Mouse (Mus musculus) neural tube, embryonic 12.5 days (tissue): Measurements from ENCODE around the gene Skor1. TPM values are rescaled to one million over a fixed set of nuclear protein-coding genes. Genes with fewer than 3 reads are reported as not detected.

Experiments
- ATAC-seq: fragments of 200-750 bp; cut with Nextera tagmentation; 2 replicates; pipeline ENCODE4 v1.8.0; 2017; ENCODE audit warnings: low read depth, mild to moderate bottlenecking, moderate TSS enrichment, moderate library complexity; ENCODE audit not compliant: low FRiP score
- H3K27ac ChIP-seq: fragments of 300-500 bp; sonication (generic); 2 replicates; pipeline ENCODE4 v1.5.1; 2016
- H3K27me3 ChIP-seq: fragments of 300-500 bp; sonication (generic); replicated peaks from 2 replicates; pipeline ENCODE4 v1.6.1; 2016; ENCODE audit warnings: mild to moderate bottlenecking
- H3K36me3 ChIP-seq: fragments of 300-500 bp; sonication (generic); 2 replicates; pipeline ENCODE4 v1.6.1; 2016; ENCODE audit warnings: mild to moderate bottlenecking
- H3K4me1 ChIP-seq: fragments of 300-500 bp; sonication (generic); 2 replicates; pipeline ENCODE4 v1.6.1; 2016
- H3K4me2 ChIP-seq: fragments of 300-500 bp; sonication (generic); replicated peaks from 2 replicates; pipeline ENCODE4 v1.6.1; 2016; ENCODE audit warnings: mild to moderate bottlenecking
- H3K4me3 ChIP-seq: fragments of 300-500 bp; sonication (generic); 2 replicates; pipeline ENCODE4 v1.5.1; 2016
- H3K9ac ChIP-seq: fragments of 300-500 bp; sonication (generic); 2 replicates; pipeline ENCODE4 v1.6.1; 2016; ENCODE audit warnings: mild to moderate bottlenecking
- H3K9me3 ChIP-seq: fragments of 300-500 bp; sonication (generic); 2 replicates; pipeline ENCODE4 v1.6.1; 2016; ENCODE audit warnings: mild to moderate bottlenecking
- WGBS: fragments of 180-500 bp; shearing (Covaris S2); methylation state at CpG from one replicate; pipeline ENCODE4 v1.1.7; 2016; 5-methylcytosine and 5-hydroxymethylcytosine counted together
- polyA plus RNA-seq: library from polyadenylated mRNA; unstranded; fragments of >200 nt; fragmentation: Nextera tagmentation; extraction: Ambion mirVana; gene quantifications from 2 replicates; pipeline ENCODE4 v1.2.1, GENCODE M21; 2016

Skor1 gene
- polyA plus RNA-seq, 1 experiment from 2014 or later = 39.1 TPM

- no peak overlapping the region for H3K4me2 ChIP-seq
- H3K36me3 ChIP-seq = no peaks in the 10 kb centered on the region
- 49% methylated on average over 9 of the region's 9 CpGs for WGBS
- H3K4me1 ChIP-seq = 0 out of 2 replicates have a peak, but pooled peaks cover 5% of the 10 kb centered on the region
- no peaks in the 10 kb centered on the region for H3K27me3 ChIP-seq
- H3K9me3 ChIP-seq = no peaks in the 10 kb centered on the region
- no peak overlapping the region for H3K9ac ChIP-seq
- no peak overlapping the region for H3K4me3 ChIP-seq
- H3K27ac ChIP-seq = no peak overlapping the region
- ATAC-seq = no peak
Observed at GRCm38 (mm10) chr9:63124512-63124911, 24.2 kb downstream of the Skor1 start.

GRCm38 (mm10) chr9:63123451-63124438, 25.0 kb downstream of the Skor1 start:
- ATAC-seq = peak; percentile 90

GRCm38 (mm10) chr9:63122161-63122833, 26.5 kb downstream of the Skor1 start:
- 62% methylated on average over 8 of the region's 8 CpGs for WGBS
- ATAC-seq = no peak
- H3K27ac ChIP-seq = no peak overlapping the region
- no peaks in the 10 kb centered on the region for H3K36me3 ChIP-seq
- no peak overlapping the region for H3K9ac ChIP-seq
- 0 out of 2 replicates have a peak, but pooled peaks cover 5% of the 10 kb centered on the region for H3K4me1 ChIP-seq
- H3K4me3 ChIP-seq = no peak overlapping the region
- no peaks in the 10 kb centered on the region for H3K9me3 ChIP-seq
- H3K4me2 ChIP-seq = no peak overlapping the region
- H3K27me3 ChIP-seq = no peaks in the 10 kb centered on the region

More at GRCm38 (mm10) chr9:63123451-63124438, 25.0 kb downstream of the Skor1 start:
- no peak overlapping the region for H3K27ac ChIP-seq
- peak overlapping the region; percentile 53 for H3K9ac ChIP-seq
- peak overlapping the region; percentile 34 for H3K4me3 ChIP-seq
- 7% methylated on average over 30 of the region's 30 CpGs for WGBS
- peak overlapping the region; percentile 65 for H3K4me2 ChIP-seq
- no peaks in the 10 kb centered on the region for H3K27me3 ChIP-seq
- no peaks in the 10 kb centered on the region for H3K9me3 ChIP-seq
- no peaks in the 10 kb centered on the region for H3K36me3 ChIP-seq
- H3K4me1 ChIP-seq = 0 out of 2 replicates have a peak, but pooled peaks cover 5% of the 10 kb centered on the region

- Histone ChIP-seq H3K4me3 (no peak overlapping the region), H3K4me2 (no peak overlapping the region), H3K36me3 (no peaks in the 10 kb centered on the region), H3K27me3 (no peaks in the 10 kb centered on the region), H3K27ac (no peak overlapping the region), H3K9ac (no peak overlapping the region), H3K4me1 (0 out of 2 replicates have a peak, but pooled peaks cover 2% of the 10 kb centered on the region), H3K9me3 (no peaks in the 10 kb centered on the region)
- no peak for ATAC-seq
- WGBS = 52% methylated on average over 5 of the region's 5 CpGs
Observed at GRCm38 (mm10) chr9:63118385-63118784, 30.4 kb downstream of the Skor1 start.

GRCm38 (mm10) chr9:63112514-63112913, 36.2 kb downstream of the Skor1 start:
- H3K27ac ChIP-seq = no peak overlapping the region
- no peaks in the 10 kb centered on the region for H3K27me3 ChIP-seq
- no peaks in the 10 kb centered on the region for H3K36me3 ChIP-seq
- H3K4me3 ChIP-seq = no peak overlapping the region
- 65% methylated on average over 3 of the region's 3 CpGs for WGBS
- no peak overlapping the region for H3K9ac ChIP-seq
- no peak for ATAC-seq
- no peak overlapping the region for H3K4me2 ChIP-seq
- H3K9me3 ChIP-seq = no peaks in the 10 kb centered on the region
- H3K4me1 ChIP-seq = peaks cover 17% of the 10 kb centered on the region

GRCm38 (mm10) chr9:63109782-63110087, 39.0 kb downstream of the Skor1 start:
- H3K4me3 ChIP-seq = no peak overlapping the region
- 14% methylated on average over 2 of the region's 2 CpGs for WGBS
- H3K27me3 ChIP-seq = no peaks in the 10 kb centered on the region
- H3K4me1 ChIP-seq = peaks cover 15% of the 10 kb centered on the region
- no peak overlapping the region for H3K27ac ChIP-seq
- no peak for ATAC-seq
- peak overlapping the region; percentile 82; the same call in 1 of the 2 replicates for H3K4me2 ChIP-seq
- no peaks in the 10 kb centered on the region for H3K9me3 ChIP-seq
- H3K9ac ChIP-seq = no peak overlapping the region
- H3K36me3 ChIP-seq = no peaks in the 10 kb centered on the region

GRCm38 (mm10) chr9:63109020-63109781, 39.6 kb downstream of the Skor1 start:
- Histone ChIP-seq H3K4me2 (peak overlapping the region; percentile 82), H3K4me1 (peaks cover 15% of the 10 kb centered on the region), H3K9me3 (no peaks in the 10 kb centered on the region), H3K36me3 (no peaks in the 10 kb centered on the region), H3K27ac (peak overlapping the region; percentile 60), H3K27me3 (no peaks in the 10 kb centered on the region), H3K4me3 (peak overlapping the region; percentile 41), H3K9ac (peak overlapping the region; percentile 59)
- 2% methylated on average over 34 of the region's 34 CpGs for WGBS
- ATAC-seq = peak; percentile 87

GRCm38 (mm10) chr9:63108580-63108979, 40.2 kb downstream of the Skor1 start:
- 56% methylated on average over 4 of the region's 4 CpGs for WGBS
- Histone ChIP-seq H3K9ac (peak overlapping the region; percentile 59), H3K36me3 (no peaks in the 10 kb centered on the region), H3K27me3 (no peaks in the 10 kb centered on the region), H3K4me2 (peak overlapping the region; percentile 82), H3K9me3 (no peaks in the 10 kb centered on the region), H3K27ac (peak overlapping the region; percentile 60), H3K4me3 (peak overlapping the region; percentile 41), H3K4me1 (peaks cover 15% of the 10 kb centered on the region)
- ATAC-seq = no peak

- ATAC-seq = no peak
- 82% methylated on average over 5 of the region's 5 CpGs for WGBS
- no peak overlapping the region for H3K4me2 ChIP-seq
- no peak overlapping the region for H3K27ac ChIP-seq
- no peak overlapping the region for H3K4me3 ChIP-seq
- no peaks in the 10 kb centered on the region for H3K27me3 ChIP-seq
- H3K36me3 ChIP-seq = no peaks in the 10 kb centered on the region
- no peak overlapping the region for H3K9ac ChIP-seq
- 0 out of 2 replicates have a peak, but pooled peaks cover 3% of the 10 kb centered on the region for H3K9me3 ChIP-seq
- H3K4me1 ChIP-seq = no peaks in the 10 kb centered on the region
Observed at GRCm38 (mm10) chr9:63100660-63101059, 48.1 kb downstream of the Skor1 start.

GRCm38 (mm10) chr9:63099876-63100275, 48.9 kb downstream of the Skor1 start:
- Histone ChIP-seq H3K4me2 (no peak overlapping the region), H3K9me3 (0 out of 2 replicates have a peak, but pooled peaks cover 3% of the 10 kb centered on the region), H3K4me1 (no peaks in the 10 kb centered on the region), H3K27ac (no peak overlapping the region), H3K9ac (no peak overlapping the region), H3K27me3 (no peaks in the 10 kb centered on the region), H3K36me3 (no peaks in the 10 kb centered on the region), H3K4me3 (no peak overlapping the region)
- ATAC-seq = no peak

GRCm38 (mm10) chr9:63099344-63099743, 49.4 kb downstream of the Skor1 start:
- H3K27me3 ChIP-seq = no peaks in the 10 kb centered on the region
- no peak overlapping the region for H3K27ac ChIP-seq
- H3K4me2 ChIP-seq = no peak overlapping the region
- WGBS = 81% methylated on average over 4 of the region's 4 CpGs
- H3K4me1 ChIP-seq = no peaks in the 10 kb centered on the region
- H3K9me3 ChIP-seq = 0 out of 2 replicates have a peak, but pooled peaks cover 3% of the 10 kb centered on the region
- no peaks in the 10 kb centered on the region for H3K36me3 ChIP-seq
- ATAC-seq = no peak
- no peak overlapping the region for H3K9ac ChIP-seq
- H3K4me3 ChIP-seq = no peak overlapping the region

- no peak overlapping the region for H3K9ac ChIP-seq
- 85% methylated on average over 4 of the region's 4 CpGs for WGBS
- no peak overlapping the region for H3K4me2 ChIP-seq
- no peaks in the 10 kb centered on the region for H3K36me3 ChIP-seq
- no peaks in the 10 kb centered on the region for H3K4me1 ChIP-seq
- no peak overlapping the region for H3K27ac ChIP-seq
- ATAC-seq = no peak
- no peaks in the 10 kb centered on the region for H3K27me3 ChIP-seq
- no peak overlapping the region for H3K4me3 ChIP-seq
- 0 out of 2 replicates have a peak, but pooled peaks cover 3% of the 10 kb centered on the region for H3K9me3 ChIP-seq
Observed at GRCm38 (mm10) chr9:63098887-63099286, 49.9 kb downstream of the Skor1 start.
